Mouse (Mus musculus) T-helper 1 cell (primary cell): ENCODE measurements at regions not wholly inside any gene's neighbourhood (a gene's known extent, or its start where the extent isn't known, plus 50 kb on each side); places are given as distances from the start of the nearest gene placed in this dataset.

Experiments used
- in situ Hi-C: fragments of 300-600 bp; cut with MboI, MseI; formaldehyde crosslinking; loops from one replicate; pipeline ENCODE4 v1.15.1; 2025; ENCODE audit warnings: high pct_unique_total_duplicates

- in situ Hi-C loops, result no loop called here
Observed at GRCm38 (mm10) chr7:67814861-67815260, 55.3 kb upstream of the Synm start.
